Comparison of ENCODE assay signal across 9 mouse cellular contexts in the genomic region with DNA sequence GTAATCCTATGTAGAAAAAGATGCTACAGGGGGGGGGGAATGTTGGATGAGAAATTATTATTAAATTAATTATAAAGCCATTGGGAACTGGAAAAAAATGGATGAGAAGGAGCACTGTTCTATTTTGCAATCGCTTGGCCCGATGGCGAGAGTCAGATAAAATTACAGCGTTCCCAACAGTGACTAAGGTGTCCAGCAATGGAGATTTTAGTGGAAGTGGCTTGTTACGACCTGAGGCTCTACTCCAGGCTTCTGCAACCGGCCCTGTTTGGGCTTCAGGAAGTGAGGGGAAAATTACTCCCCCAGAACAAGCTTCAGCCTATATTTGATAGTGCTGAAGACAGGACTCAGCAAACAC. TPM values are rescaled to one million over a fixed set of nuclear protein-coding genes. Genes with fewer than 3 reads are reported as not detected.
A peak's percentile ranks its signal among the peaks of the same experiment; 100 is the strongest.
DNase-seq lines count a peak whose midpoint lies in the region; ATAC-seq and TF ChIP-seq lines count a peak whose summit lies in the region.
"Had no signal": no experiment of that assay in that cellular context is flagged by ENCODE, and none has a peak within 500 bp of the region (broad histone marks: within the 10 kb centered on the region; RNA-seq: fewer than 3 reads in every experiment).

No protein-coding gene starts in this region.

- TF ChIP-seq CTCF in ES-Bruce4 (IDR thresholded peaks at IDR 0.05; ENCODE audit: low read depth, low read length): no peak
- no peak for TF ChIP-seq CTCF in liver, embryonic 14.5 days (IDR thresholded peaks at IDR 0.05; ENCODE audit: low read depth)

- H3K4me3 ChIP-seq in heart, embryonic 11.5 days (ENCODE audit: low read depth, low read length): peak overlapping the region; percentile 55
- peak overlapping the region; percentile 77 for H3K4me3 ChIP-seq in ES-Bruce4 (ENCODE audit: low read depth, low read length)
- peak overlapping the region; percentile 66 for H3K4me3 ChIP-seq in forebrain, embryonic 12.5 days (replicated peaks)
- peak overlapping the region; percentile 78 to 82 for H3K4me3 ChIP-seq in liver, embryonic 14.5 days (ENCODE audit: insufficient read depth in 1 of 2, low read depth in 2 of 2, low read length in 2 of 2)

- no peaks in the 10 kb centered on the region for H3K4me1 ChIP-seq in heart, embryonic 11.5 days (ENCODE audit: control insufficient read depth, insufficient read depth, low read length)
- H3K4me1 ChIP-seq in ES-Bruce4 (ENCODE audit: control insufficient read depth, insufficient read depth, low read length): no peaks in the 10 kb centered on the region
- H3K4me1 ChIP-seq in forebrain, embryonic 12.5 days: peaks cover 11% of the 10 kb centered on the region; the same call in 1 of the 2 replicates
- peaks cover 2 to 6% of the 10 kb centered on the region in 2 experiments; a peak in 3 of 4 replicates for H3K4me1 ChIP-seq in liver, embryonic 14.5 days (replicated peaks; ENCODE audit: control insufficient read depth in 2 of 2, insufficient read depth in 2 of 2, low read length in 1 of 2)

- H3K27me3 ChIP-seq in heart, embryonic 11.5 days (ENCODE audit: control insufficient read depth, insufficient read depth, low read length): no peaks in the 10 kb centered on the region
- no peaks in the 10 kb centered on the region for H3K27me3 ChIP-seq in ES-Bruce4 (ENCODE audit: control insufficient read depth, insufficient read depth, low read length, poor library complexity, severe bottlenecking)
- H3K27me3 ChIP-seq in forebrain, embryonic 12.5 days: no peaks in the 10 kb centered on the region
- no peaks in the 10 kb centered on the region for H3K27me3 ChIP-seq in liver, embryonic 14.5 days (ENCODE audit: control insufficient read depth, insufficient read depth, low read length)

- no peak for ATAC-seq in heart, embryonic 11.5 days (replicated peaks; ENCODE audit: insufficient number of reproducible peaks, low FRiP score, low TSS enrichment)
- ATAC-seq in forebrain, embryonic 12.5 days (ENCODE audit: low FRiP score): no peak
- ATAC-seq in liver, embryonic 14.5 days (ENCODE audit: insufficient read depth): no peak

- no peak for DNase-seq in heart, adult 9 months (ENCODE audit: low spot score in 2 of 2)
- no peak for DNase-seq in liver, embryonic 14.5 days (ENCODE audit: low read depth in 3 of 3, low spot score in 3 of 3)
- no peak for DNase-seq in layer of hippocampus, adult 8-10 months (ENCODE audit: low spot score in 2 of 2)
- no peak for DNase-seq in embryo, embryonic 10 days (ENCODE audit: low spot score)
- no peak for DNase-seq in cerebellum, postnatal 10 days

- H3K9me3 ChIP-seq in heart, embryonic 11.5 days (replicated peaks; ENCODE audit: control insufficient read depth, low read length): no peaks in the 10 kb centered on the region
- H3K9me3 ChIP-seq in ES-Bruce4 (replicated peaks; ENCODE audit: control insufficient read depth, insufficient read depth, low read length, poor library complexity, severe bottlenecking): no peaks in the 10 kb centered on the region
- H3K9me3 ChIP-seq in forebrain, embryonic 12.5 days: no peaks in the 10 kb centered on the region
- no peaks in the 10 kb centered on the region for H3K9me3 ChIP-seq in liver, embryonic 14.5 days (ENCODE audit: control insufficient read depth, low read length)

- H3K27ac ChIP-seq in heart, embryonic 11.5 days (ENCODE audit: low read depth, low read length): peak overlapping the region; percentile 77
- no peak overlapping the region for H3K27ac ChIP-seq in ES-Bruce4 (ENCODE audit: insufficient read depth, low read length)
- peak overlapping the region; percentile 84 for H3K27ac ChIP-seq in forebrain, embryonic 12.5 days
- H3K27ac ChIP-seq in liver, embryonic 14.5 days: peak overlapping the region; percentile 45; the same call in 1 of the 2 replicates

- WGBS in heart, embryonic 11.5 days (ENCODE audit: insufficient replicate concordance): 10% methylated on average over 6 of the region's 6 CpGs
- WGBS in forebrain, embryonic 12.5 days: 10% methylated on average over 6 of the region's 6 CpGs
- WGBS in liver, embryonic 14.5 days (ENCODE audit: insufficient replicate concordance): 0% methylated on average over 6 of the region's 6 CpGs

- peak overlapping the region; percentile 86 for H3K4me2 ChIP-seq in heart, embryonic 11.5 days
- H3K4me2 ChIP-seq in forebrain, embryonic 12.5 days: peak overlapping the region; percentile 89
- peak overlapping the region; percentile 100 for H3K4me2 ChIP-seq in liver, embryonic 14.5 days (ENCODE audit: low read depth)

- no peak for TF ChIP-seq POLR2A in ES-Bruce4 (IDR thresholded peaks at IDR 0.05; ENCODE audit: insufficient read depth, low read length)

- peak overlapping the region; percentile 64 for H3K9ac ChIP-seq in heart, embryonic 11.5 days (ENCODE audit: low read depth, low read length)
- H3K9ac ChIP-seq in ES-Bruce4 (ENCODE audit: low read depth, poor library complexity, severe bottlenecking): peak overlapping the region; percentile 60
- H3K9ac ChIP-seq in forebrain, embryonic 12.5 days: peak overlapping the region; percentile 63
- peak overlapping the region; percentile 78 for H3K9ac ChIP-seq in liver, embryonic 14.5 days (replicated peaks)

- TF ChIP-seq EP300 in ES-Bruce4 (IDR thresholded peaks at IDR 0.05; ENCODE audit: insufficient read depth, low read depth, low read length): no peak
- no peak for TF ChIP-seq EP300 in liver, embryonic 14.5 days (IDR thresholded peaks at IDR 0.05; ENCODE audit: low read depth)

- H3K36me3 ChIP-seq in heart, embryonic 11.5 days (ENCODE audit: control insufficient read depth, insufficient read depth, low read length): no peaks in the 10 kb centered on the region
- no peaks in the 10 kb centered on the region for H3K36me3 ChIP-seq in ES-Bruce4 (ENCODE audit: control insufficient read depth, insufficient read depth, low read length, poor library complexity, severe bottlenecking)
- H3K36me3 ChIP-seq in forebrain, embryonic 12.5 days (replicated peaks): no peaks in the 10 kb centered on the region
- H3K36me3 ChIP-seq in liver, embryonic 14.5 days (replicated peaks; ENCODE audit: control insufficient read depth, insufficient read depth, low read depth): no peaks in the 10 kb centered on the region

RNA-seq across cellular contexts. Expression of gene Spryd7, which starts 0.8 kb away (rescaled TPM):
- 24.9 and 29.4 TPM in 2 replicates for polyA plus RNA-seq in heart, embryonic 11.5 days (2014; fragmentation: Nextera tagmentation; extraction: Ambion mirVana)
- 16.2 and 17.7 TPM in 2 replicates for polyA plus RNA-seq in ES-Bruce4 (2011; ENCODE audit: insufficient read depth, insufficient read length, low read depth, missing spikeins)
- 19.8 and 22.1 TPM in 2 replicates for polyA plus RNA-seq in forebrain, embryonic 12.5 days (2016; fragmentation: Nextera tagmentation; extraction: Ambion mirVana)
- polyA plus RNA-seq in liver, embryonic 14.5 days (2012; rRNA removed): 2.4 and 4.5 TPM in 2 replicates
- polyA plus RNA-seq in liver, embryonic 14.5 days (2014; fragmentation: Nextera tagmentation; extraction: Ambion mirVana): 8.3 and 10.1 TPM in 2 replicates
- total RNA-seq in layer of hippocampus, adult 8-10 months (2022): 10 to 100 TPM; 45.9 to 52.8 (median 49.5) TPM

RNA-seq across cellular contexts. Expression of gene Trim13, which starts 42.1 kb away (rescaled TPM):
- polyA plus RNA-seq in heart, embryonic 11.5 days (2014; fragmentation: Nextera tagmentation; extraction: Ambion mirVana): 14.3 and 16.1 TPM in 2 replicates
- 48.2 and 54.6 TPM in 2 replicates for polyA plus RNA-seq in ES-Bruce4 (2011; ENCODE audit: insufficient read depth, insufficient read length, low read depth, missing spikeins)
- 41.5 and 42.6 TPM in 2 replicates for polyA plus RNA-seq in forebrain, embryonic 12.5 days (2016; fragmentation: Nextera tagmentation; extraction: Ambion mirVana)
- polyA plus RNA-seq in liver, embryonic 14.5 days (2012; rRNA removed): 1.9 and 2.7 TPM in 2 replicates
- polyA plus RNA-seq in liver, embryonic 14.5 days (2014; fragmentation: Nextera tagmentation; extraction: Ambion mirVana): 4.0 and 4.3 TPM in 2 replicates
- total RNA-seq in layer of hippocampus, adult 8-10 months (2022): 10 to 100 TPM; 11.3 to 15.1 (median 14.5) TPM

RNA-seq across cellular contexts. Expression of gene Kcnrg, which starts 51.3 kb away (rescaled TPM):
- 0.44 and 0.64 TPM in 2 replicates for polyA plus RNA-seq in heart, embryonic 11.5 days (2014; fragmentation: Nextera tagmentation; extraction: Ambion mirVana)
- 0.57 TPM in 1 of 2 replicates, not detected in the other for polyA plus RNA-seq in ES-Bruce4 (2011; ENCODE audit: insufficient read depth, insufficient read length, low read depth, missing spikeins)
- polyA plus RNA-seq in forebrain, embryonic 12.5 days (2016; fragmentation: Nextera tagmentation; extraction: Ambion mirVana): 1.7 and 2.7 TPM in 2 replicates
- polyA plus RNA-seq in liver, embryonic 14.5 days (2012; rRNA removed): 0.08 and 0.13 TPM in 2 replicates
- 0.19 and 0.25 TPM in 2 replicates for polyA plus RNA-seq in liver, embryonic 14.5 days (2014; fragmentation: Nextera tagmentation; extraction: Ambion mirVana)
- 1 to 10 TPM in 1 of 4 experiments, under 1 TPM in 3; 0.43 to 1.5 (median 0.71) TPM for total RNA-seq in layer of hippocampus, adult 8-10 months (2022)
- polyA plus RNA-seq: large intestine, adult 2 months had no signal
